Mouse (Mus musculus) T-helper 1 cell (primary cell): ENCODE data around the gene Cdkl3.

Experiments
- in situ Hi-C: fragments of 300-600 bp; cut with MboI, MseI; formaldehyde crosslinking; loops from one replicate; pipeline ENCODE4 v1.15.1; 2025; ENCODE audit warnings: high pct_unique_total_duplicates

Cdkl3 gene

GRCm38 (mm10) chr11:52075794-52076633, 72.0 kb downstream of the Cdkl3 start:
- in situ Hi-C loops, result no loop called here

- in situ Hi-C loops, result no loop called here
Measured at GRCm38 (mm10) chr11:52076742-52077352, 72.8 kb downstream of the Cdkl3 start.

GRCm38 (mm10) chr11:52077939-52078338, 73.9 kb downstream of the Cdkl3 start:
- in situ Hi-C loops, result no loop called here

GRCm38 (mm10) chr11:52079978-52080377, 76.0 kb downstream of the Cdkl3 start:
- in situ Hi-C loops, result loop anchor here (5.0 kb wide), 1 partner anchor 43 kb away; no protein-coding TSS in a partner anchor

GRCm38 (mm10) chr11:52080656-52081055, 76.6 kb downstream of the Cdkl3 start:
- in situ Hi-C loops, result loop anchor here (5.0 kb wide), 1 partner anchor 43 kb away; no protein-coding TSS in a partner anchor

GRCm38 (mm10) chr11:52085857-52086203, 81.8 kb downstream of the Cdkl3 start:
- in situ Hi-C loops, result no loop called here

GRCm38 (mm10) chr11:52086204-52086864, 82.3 kb downstream of the Cdkl3 start:
- in situ Hi-C loops, result no loop called here

GRCm38 (mm10) chr11:52089291-52089690, 85.3 kb downstream of the Cdkl3 start:
- in situ Hi-C loops, result no loop called here

- in situ Hi-C loops, result no loop called here
Measured at GRCm38 (mm10) chr11:52091261-52091660, 87.2 kb downstream of the Cdkl3 start.

GRCm38 (mm10) chr11:52094568-52094967, 90.5 kb downstream of the Cdkl3 start:
- in situ Hi-C loops, result no loop called here

GRCm38 (mm10) chr11:52097016-52097415, 93.0 kb downstream of the Cdkl3 start:
- in situ Hi-C loops, result no loop called here

- in situ Hi-C loops, result no loop called here
Measured at GRCm38 (mm10) chr11:52097596-52097995, 93.6 kb downstream of the Cdkl3 start.

- in situ Hi-C loops, result no loop called here
Measured at GRCm38 (mm10) chr11:52098398-52098946, 94.5 kb downstream of the Cdkl3 start, which contains the start of gene Ppp2ca. Gene Ppp2ca, plus strand, starts transcription at chr11:52098681.

- in situ Hi-C loops, result no loop called here
Measured at GRCm38 (mm10) chr11:52099031-52099761, 95.2 kb downstream of the Cdkl3 start.

- in situ Hi-C loops, result no loop called here
Measured at GRCm38 (mm10) chr11:52099771-52100219, 95.8 kb downstream of the Cdkl3 start.

- in situ Hi-C loops, result no loop called here
Measured at GRCm38 (mm10) chr11:52102977-52103376, 99.0 kb downstream of the Cdkl3 start.

GRCm38 (mm10) chr11:52105503-52105902, 101.5 kb downstream of the Cdkl3 start:
- in situ Hi-C loops, result no loop called here

GRCm38 (mm10) chr11:52106037-52106436, 102.0 kb downstream of the Cdkl3 start:
- in situ Hi-C loops, result no loop called here

GRCm38 (mm10) chr11:52106438-52106837, 102.4 kb downstream of the Cdkl3 start:
- in situ Hi-C loops, result no loop called here

GRCm38 (mm10) chr11:52108796-52109195, 104.8 kb downstream of the Cdkl3 start:
- in situ Hi-C loops, result no loop called here

GRCm38 (mm10) chr11:52109421-52109820, 105.4 kb downstream of the Cdkl3 start:
- in situ Hi-C loops, result no loop called here
